Mouse (Mus musculus) brain, embryonic 14.5 days (tissue): ENCODE data around the gene Enthd1.

ENCODE experiments used
- CTCF ChIP-seq: fragments of 200-500 bp; IDR thresholded peaks from 2 replicates; pipeline ENCODE4 v1.5.1; 2012; ENCODE audit warnings: inconsistent platforms, mild to moderate bottlenecking, moderate library complexity, borderline replicate concordance; ENCODE audit not compliant: insufficient read depth, insufficient read length; ENCODE audit errors: extremely low read depth
- POLR2A ChIP-seq: fragments of 200-500 bp; IDR thresholded peaks from 2 replicates; pipeline ENCODE4 v1.6.1; 2012; ENCODE audit warnings: mild to moderate bottlenecking, inconsistent platforms, borderline replicate concordance; ENCODE audit not compliant: poor library complexity, insufficient read depth, insufficient read length, severe bottlenecking; ENCODE audit errors: extremely low read depth

DNA sequence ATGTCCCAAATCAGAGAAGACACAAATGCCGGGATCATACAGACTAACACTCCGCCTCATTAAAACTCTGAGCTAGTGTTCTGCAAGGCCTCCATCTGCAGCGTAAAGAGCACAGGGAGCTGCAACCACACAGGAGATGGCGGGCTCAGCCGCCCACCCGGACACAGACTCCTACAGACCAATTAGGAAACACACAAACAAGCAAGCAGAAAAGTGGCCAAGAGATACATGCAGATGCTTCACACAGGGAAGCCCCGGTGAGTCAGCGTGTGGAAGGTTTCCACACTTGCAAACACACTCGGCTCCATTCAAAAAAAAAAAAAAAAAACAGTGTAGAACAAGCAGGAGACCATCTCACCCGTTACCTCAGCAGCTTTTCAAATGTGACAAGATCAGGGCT is 64.5 kb downstream of the Enthd1 start:
- TF ChIP-seq CTCF (no peak), POLR2A (no peak)
